Mouse (Mus musculus) bone marrow macrophage, adult 2 months (primary cell): ENCODE measurements around the gene Exosc9.

ENCODE experiments used
- CTCF ChIP-seq: IDR thresholded peaks from 2 replicates; pipeline ENCODE4 v1.5.1; 2012; ENCODE audit warnings: low read depth, mild to moderate bottlenecking, low read length, moderate library complexity
- POLR2A ChIP-seq: IDR thresholded peaks from 2 replicates; pipeline ENCODE4 v1.6.1; 2012; ENCODE audit warnings: mild to moderate bottlenecking, low read depth, low read length, borderline replicate concordance

GRCm38 (mm10) chr3:36559606-36560005 is 7.2 kb downstream of the Exosc9 start:
- no peak for TF ChIP-seq CTCF
- TF ChIP-seq POLR2A: no peak
